Mouse (Mus musculus): ENCODE measurements at regions not wholly inside any gene's neighbourhood (a gene's known extent, or its start where the extent isn't known, plus 50 kb on each side); places are given as distances from the start of the nearest gene placed in this dataset.
"Not testable (repeated sequence)": the region's sequence is repeated elsewhere in the genome, so short reads cannot be mapped to it uniquely, and the experiment has no call there.

GRCm38 (mm10) chr9:3116311-3116710 lies 79.6 kb downstream of the Gm10715 start:
- H3K4me3 ChIP-seq; H3K36me3 ChIP-seq; H3K27me3 ChIP-seq; H3K9me3 ChIP-seq; H3K27ac ChIP-seq; H3K4me2 ChIP-seq; H3K9ac ChIP-seq; H3K4me1 ChIP-seq; ATAC-seq (ENCODE audit: insufficient number of reproducible peaks, low FRiP score, low TSS enrichment, low read depth): not testable (repeated sequence)
- 92% methylated on average over 20 of the region's 20 CpGs for WGBS

- ATAC-seq (ENCODE audit: insufficient number of reproducible peaks, low FRiP score, low TSS enrichment, low read depth): no peak
These were observed 124.5 kb downstream of the Gm10715 start for GRCm38 (mm10) chr9:3161181-3161580.

GRCm38 (mm10) chr9:3184343-3184742 lies 147.7 kb downstream of the Gm10715 start:
- no peak overlapping the region for H3K9ac ChIP-seq
- no peak overlapping the region for H3K4me3 ChIP-seq
- no peaks in the 10 kb centered on the region for H3K36me3 ChIP-seq
- H3K4me1 ChIP-seq: no peaks in the 10 kb centered on the region
- no peaks in the 10 kb centered on the region for H3K27me3 ChIP-seq
- no peak overlapping the region for H3K27ac ChIP-seq
- H3K4me2 ChIP-seq: no peak overlapping the region
- no peaks in the 10 kb centered on the region; the same call in 1 of the 2 replicates for H3K9me3 ChIP-seq
- no peak for ATAC-seq (ENCODE audit: insufficient number of reproducible peaks, low FRiP score, low TSS enrichment, low read depth)

More at GRCm38 (mm10) chr9:3161181-3161580, 124.5 kb downstream of the Gm10715 start:
- no peak overlapping the region for H3K9ac ChIP-seq
- H3K36me3 ChIP-seq: no peaks in the 10 kb centered on the region
- H3K4me3 ChIP-seq: no peak overlapping the region
- peaks cover 8% of the 10 kb centered on the region; the same call in 1 of the 2 replicates for H3K9me3 ChIP-seq
- H3K4me1 ChIP-seq: no peaks in the 10 kb centered on the region
- H3K27me3 ChIP-seq: no peaks in the 10 kb centered on the region
- no peak overlapping the region for H3K27ac ChIP-seq
- no peak overlapping the region for H3K4me2 ChIP-seq

- 0 out of 2 replicates have a peak, but pooled peaks have one; percentile 44 for ATAC-seq (ENCODE audit: insufficient number of reproducible peaks, low FRiP score, low TSS enrichment, low read depth)
- H3K4me3 ChIP-seq: no peak overlapping the region
- WGBS: 35% methylated on average over 33 of the region's 33 CpGs
- H3K27me3 ChIP-seq: no peaks in the 10 kb centered on the region
- H3K36me3 ChIP-seq: no peaks in the 10 kb centered on the region
- H3K9me3 ChIP-seq: no peaks in the 10 kb centered on the region
- no peak overlapping the region for H3K27ac ChIP-seq
- H3K4me2 ChIP-seq: no peak overlapping the region
- no peak overlapping the region for H3K9ac ChIP-seq
- H3K4me1 ChIP-seq: no peaks in the 10 kb centered on the region
These were observed 135.6 kb upstream of the Alkbh8 start for GRCm38 (mm10) chr9:3199151-3200018.

- WGBS: 62% methylated on average over 16 of the region's 16 CpGs
- not testable (repeated sequence) for H3K4me3 ChIP-seq, H3K4me1 ChIP-seq, H3K4me2 ChIP-seq, H3K9ac ChIP-seq, H3K27me3 ChIP-seq, H3K9me3 ChIP-seq, H3K27ac ChIP-seq, H3K36me3 ChIP-seq
- ATAC-seq (ENCODE audit: insufficient number of reproducible peaks, low FRiP score, low TSS enrichment, low read depth): 0 out of 2 replicates have a peak, but pooled peaks have one; percentile 10
These were observed 135.0 kb upstream of the Alkbh8 start for GRCm38 (mm10) chr9:3200019-3200347.

GRCm38 (mm10) chr9:3208120-3208519 lies 126.8 kb upstream of the Alkbh8 start:
- not testable (repeated sequence) for H3K9ac ChIP-seq; H3K4me1 ChIP-seq; H3K9me3 ChIP-seq; H3K36me3 ChIP-seq; H3K4me3 ChIP-seq; H3K27me3 ChIP-seq; H3K4me2 ChIP-seq; H3K27ac ChIP-seq; ATAC-seq (ENCODE audit: insufficient number of reproducible peaks, low FRiP score, low TSS enrichment, low read depth)
- WGBS: 93% methylated on average over 1 of the region's 1 CpGs

GRCm38 (mm10) chr9:3258396-3259300 lies 76.3 kb upstream of the Alkbh8 start:
- no peak overlapping the region for H3K4me3 ChIP-seq
- H3K9ac ChIP-seq: no peak overlapping the region
- H3K4me1 ChIP-seq: no peaks in the 10 kb centered on the region
- ATAC-seq (ENCODE audit: insufficient number of reproducible peaks, low FRiP score, low TSS enrichment, low read depth): peak; percentile 100
- H3K27ac ChIP-seq: no peak overlapping the region
- no peak overlapping the region for H3K4me2 ChIP-seq
- no peaks in the 10 kb centered on the region for H3K36me3 ChIP-seq
- peaks cover 4% of the 10 kb centered on the region; the same call in 1 of the 2 replicates for H3K9me3 ChIP-seq
- H3K27me3 ChIP-seq: no peaks in the 10 kb centered on the region
- WGBS: 60% methylated on average over 10 of the region's 10 CpGs

GRCm38 (mm10) chr9:3260181-3260580 lies 74.8 kb upstream of the Alkbh8 start:
- no peak for ATAC-seq (ENCODE audit: insufficient number of reproducible peaks, low FRiP score, low TSS enrichment, low read depth)
- WGBS: 76% methylated on average over 5 of the region's 5 CpGs
- H3K27me3 ChIP-seq: no peaks in the 10 kb centered on the region
- H3K27ac ChIP-seq: no peak overlapping the region
- no peak overlapping the region for H3K4me3 ChIP-seq
- peaks cover 4% of the 10 kb centered on the region; the same call in 1 of the 2 replicates for H3K9me3 ChIP-seq
- no peaks in the 10 kb centered on the region for H3K36me3 ChIP-seq
- H3K9ac ChIP-seq: no peak overlapping the region
- no peak overlapping the region for H3K4me2 ChIP-seq
- no peaks in the 10 kb centered on the region for H3K4me1 ChIP-seq

GRCm38 (mm10) chr9:3260860-3261259 lies 74.1 kb upstream of the Alkbh8 start:
- no peak overlapping the region for H3K27ac ChIP-seq
- H3K36me3 ChIP-seq: no peaks in the 10 kb centered on the region
- no peaks in the 10 kb centered on the region for H3K4me1 ChIP-seq
- ATAC-seq (ENCODE audit: insufficient number of reproducible peaks, low FRiP score, low TSS enrichment, low read depth): no peak
- H3K9ac ChIP-seq: no peak overlapping the region
- H3K27me3 ChIP-seq: no peaks in the 10 kb centered on the region
- no peak overlapping the region for H3K4me3 ChIP-seq
- peaks cover 4% of the 10 kb centered on the region; the same call in 1 of the 2 replicates for H3K9me3 ChIP-seq
- no peak overlapping the region for H3K4me2 ChIP-seq
- WGBS: 84% methylated on average over 2 of the region's 2 CpGs

- ATAC-seq (ENCODE audit: insufficient number of reproducible peaks, low FRiP score, low TSS enrichment, low read depth): no peak
- H3K9me3 ChIP-seq: no peaks in the 10 kb centered on the region; the same call in 1 of the 2 replicates
- H3K4me3 ChIP-seq: no peak overlapping the region
- no peak overlapping the region for H3K9ac ChIP-seq
- no peak overlapping the region for H3K4me2 ChIP-seq
- no peak overlapping the region for H3K27ac ChIP-seq
- H3K36me3 ChIP-seq: no peaks in the 10 kb centered on the region
- H3K4me1 ChIP-seq: no peaks in the 10 kb centered on the region
- no peaks in the 10 kb centered on the region for H3K27me3 ChIP-seq
These were observed 70.5 kb upstream of the Alkbh8 start for GRCm38 (mm10) chr9:3264467-3264866.

- H3K27ac ChIP-seq; H3K27me3 ChIP-seq; ATAC-seq (ENCODE audit: insufficient number of reproducible peaks, low FRiP score, low TSS enrichment, low read depth); H3K9ac ChIP-seq; H3K4me3 ChIP-seq; H3K9me3 ChIP-seq; H3K4me2 ChIP-seq; H3K4me1 ChIP-seq; H3K36me3 ChIP-seq: not testable (repeated sequence)
- WGBS: 81% methylated on average over 8 of the region's 8 CpGs
These were observed 54.4 kb upstream of the Alkbh8 start for GRCm38 (mm10) chr9:3280496-3280895.

- H3K36me3 ChIP-seq; ATAC-seq (ENCODE audit: insufficient number of reproducible peaks, low FRiP score, low TSS enrichment, low read depth); H3K27me3 ChIP-seq; H3K4me2 ChIP-seq; H3K4me1 ChIP-seq; H3K9me3 ChIP-seq; H3K4me3 ChIP-seq; H3K27ac ChIP-seq; H3K9ac ChIP-seq: not testable (repeated sequence)
- 82% methylated on average over 3 of the region's 3 CpGs for WGBS
These were observed 53.0 kb upstream of the Alkbh8 start for GRCm38 (mm10) chr9:3281906-3282305.
